Mouse (Mus musculus) embryonic facial prominence, embryonic 13.5 days (tissue): Measurements from ENCODE around the gene Gins2. TPM values are rescaled to one million over a fixed set of nuclear protein-coding genes. Genes with fewer than 3 reads are reported as not detected.

Source experiments
- ATAC-seq: fragments of 200-750 bp; cut with Nextera tagmentation; 2 replicates; pipeline ENCODE4 v1.8.0; 2017; ENCODE audit warnings: low read depth; ENCODE audit not compliant: insufficient number of reproducible peaks, insufficient read depth, low FRiP score, low TSS enrichment
- H3K27ac ChIP-seq: fragments of 300-500 bp; sonication (generic); 2 replicates; pipeline ENCODE4 v1.5.1; 2015; ENCODE audit warnings: moderate library complexity, mild to moderate bottlenecking, inconsistent platforms
- H3K27me3 ChIP-seq: fragments of 300-500 bp; sonication (generic); 2 replicates; pipeline ENCODE4 v1.6.1; 2015; ENCODE audit warnings: mild to moderate bottlenecking, inconsistent platforms
- H3K36me3 ChIP-seq: fragments of 300-500 bp; sonication (generic); 2 replicates; pipeline ENCODE4 v1.6.1; 2015; ENCODE audit warnings: mild to moderate bottlenecking, inconsistent platforms
- H3K4me1 ChIP-seq: fragments of 300-500 bp; sonication (generic); 2 replicates; pipeline ENCODE4 v1.6.1; 2015; ENCODE audit warnings: inconsistent platforms
- H3K4me2 ChIP-seq: fragments of 300-500 bp; sonication (generic); 2 replicates; pipeline ENCODE4 v1.6.1; 2015; ENCODE audit warnings: moderate library complexity, mild to moderate bottlenecking, inconsistent platforms
- H3K4me3 ChIP-seq: fragments of 300-500 bp; sonication (generic); 2 replicates; pipeline ENCODE4 v1.5.1; 2015; ENCODE audit warnings: mild to moderate bottlenecking, inconsistent platforms
- H3K9ac ChIP-seq: fragments of 300-500 bp; sonication (generic); 2 replicates; pipeline ENCODE4 v1.6.1; 2015; ENCODE audit warnings: mild to moderate bottlenecking, inconsistent platforms
- H3K9me3 ChIP-seq: fragments of 300-500 bp; sonication (generic); 2 replicates; pipeline ENCODE4 v1.6.1; 2016; ENCODE audit warnings: inconsistent platforms
- WGBS: fragments of 180-500 bp; shearing (Covaris S2); methylation state at CpG from one replicate; pipeline ENCODE4 v1.1.7; 2015; ENCODE audit warnings: mixed read lengths; 5-methylcytosine and 5-hydroxymethylcytosine counted together
- polyA plus RNA-seq: library from polyadenylated mRNA; unstranded; fragments of >200 nt; fragmentation: Nextera tagmentation; extraction: Ambion mirVana; gene quantifications from 2 replicates; pipeline ENCODE4 v1.2.1, GENCODE M21; 2015

The Gins2 gene
- polyA plus RNA-seq, 1 experiment from 2014 or later: 111 TPM

- Histone ChIP-seq H3K9me3 (no peaks in the 10 kb centered on the region), H3K27me3 (no peaks in the 10 kb centered on the region), H3K4me2 (peak overlapping the region; percentile 50), H3K27ac (0 out of 2 replicates have a peak overlapping the region, but pooled peaks have one; percentile 28), H3K4me1 (peaks cover 19% of the 10 kb centered on the region), H3K4me3 (peak overlapping the region; percentile 14; the same call in 1 of the 2 replicates), H3K36me3 (no peaks in the 10 kb centered on the region), H3K9ac (peak overlapping the region; percentile 40)
- ATAC-seq: 0 out of 2 replicates have a peak, but pooled peaks have one; percentile 35
- 19% methylated on average over 24 of the region's 24 CpGs for WGBS
These were observed 9.5 kb upstream of the Gins2 start for GRCm38 (mm10) chr8:120598579-120598978.

DNA sequence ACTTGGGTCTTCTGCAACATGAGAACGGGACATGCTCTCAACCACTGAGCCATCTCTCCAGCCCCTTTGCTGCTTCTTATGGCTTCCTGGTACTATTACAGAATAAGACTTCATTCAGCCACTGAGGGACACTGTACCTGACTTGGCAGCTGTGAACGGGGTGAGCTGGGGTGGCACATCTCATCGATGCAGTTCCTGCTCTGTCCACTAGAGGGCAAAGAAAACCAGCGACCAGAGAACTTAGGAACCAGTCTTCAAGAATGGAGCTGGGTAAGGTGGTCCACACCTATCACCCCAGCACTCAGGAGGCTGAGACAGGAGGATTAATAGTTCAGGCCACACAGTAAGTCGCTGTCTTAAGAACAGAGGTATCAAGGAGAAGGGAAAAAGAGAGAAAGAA is 6.9 kb upstream of the Gins2 start:
- Histone ChIP-seq H3K4me2 (no peak overlapping the region), H3K36me3 (no peaks in the 10 kb centered on the region), H3K4me3 (no peak overlapping the region), H3K27me3 (no peaks in the 10 kb centered on the region), H3K9me3 (no peaks in the 10 kb centered on the region), H3K27ac (no peak overlapping the region), H3K9ac (no peak overlapping the region), H3K4me1 (peaks cover 9% of the 10 kb centered on the region)
- WGBS: 16% methylated on average over 5 of the region's 5 CpGs
- no peak for ATAC-seq

DNA sequence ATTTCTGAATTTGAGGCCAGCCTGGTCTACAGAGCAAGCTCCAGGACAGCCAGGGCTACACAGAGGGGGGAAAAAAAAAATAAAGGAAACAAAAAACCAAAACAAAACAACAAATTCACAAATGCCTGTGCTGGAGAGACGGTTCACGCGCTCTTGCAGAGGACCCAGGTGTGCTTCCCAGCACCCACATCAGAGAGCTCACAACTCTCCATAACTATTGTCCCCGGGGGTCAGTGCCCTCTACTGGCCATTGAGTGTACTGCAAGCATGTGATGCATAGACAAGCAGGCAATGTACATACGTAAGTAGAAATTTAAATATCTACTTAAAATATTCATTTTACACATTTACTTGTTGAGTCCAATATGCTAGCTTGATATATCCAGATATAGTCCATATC is 5.5 kb upstream of the Gins2 start:
- H3K27ac ChIP-seq: no peak overlapping the region
- H3K4me3 ChIP-seq: no peak overlapping the region
- no peak overlapping the region for H3K9ac ChIP-seq
- ATAC-seq: no peak
- H3K27me3 ChIP-seq: no peaks in the 10 kb centered on the region
- no peaks in the 10 kb centered on the region for H3K9me3 ChIP-seq
- WGBS: 90% methylated on average over 5 of the region's 5 CpGs
- peaks cover 16% of the 10 kb centered on the region for H3K4me1 ChIP-seq
- no peak overlapping the region for H3K4me2 ChIP-seq
- H3K36me3 ChIP-seq: no peaks in the 10 kb centered on the region

DNA sequence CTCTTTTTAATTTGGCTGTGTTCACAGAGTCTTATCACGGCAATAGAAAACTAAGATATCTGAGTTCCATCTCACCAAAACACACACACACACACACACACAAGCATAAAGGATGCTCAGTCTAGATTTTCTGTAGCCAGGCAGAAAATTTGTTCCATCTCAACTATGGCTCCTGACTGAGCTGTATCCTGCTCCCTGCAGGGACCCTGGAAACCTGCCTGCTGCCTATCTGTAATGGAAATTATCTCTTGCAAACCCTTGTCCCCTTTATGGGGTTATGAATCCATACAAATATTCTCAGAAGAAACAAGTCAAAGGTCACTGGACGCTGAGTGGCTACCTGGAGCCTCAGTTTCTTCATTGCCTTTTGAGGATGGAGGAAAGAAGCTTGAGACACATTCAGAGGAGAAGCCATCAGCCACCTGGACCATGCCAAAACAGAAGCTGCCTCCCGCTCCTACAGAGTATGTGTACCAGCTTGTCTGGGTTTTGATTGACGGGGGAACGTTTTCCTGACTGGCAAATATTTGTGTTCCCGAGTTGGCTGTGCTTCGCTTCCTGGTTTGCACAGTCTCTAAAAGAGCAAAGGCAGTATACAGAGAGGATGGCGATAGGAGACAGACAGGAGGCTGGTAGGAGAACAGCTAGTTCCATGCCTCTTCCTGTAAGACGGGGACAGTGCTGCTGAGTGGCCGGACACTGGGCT is 2.6 kb upstream of the Gins2 start:
- Histone ChIP-seq H3K4me1 (peaks cover 16% of the 10 kb centered on the region), H3K36me3 (0 out of 2 replicates have a peak, but pooled peaks cover 5% of the 10 kb centered on the region), H3K27me3 (no peaks in the 10 kb centered on the region), H3K27ac (peak overlapping the region; percentile 33; the same call in 1 of the 2 replicates), H3K4me2 (no peak overlapping the region), H3K9ac (0 out of 2 replicates have a peak overlapping the region, but pooled peaks have one; percentile 21), H3K4me3 (no peak overlapping the region), H3K9me3 (no peaks in the 10 kb centered on the region)
- 63% methylated on average over 10 of the region's 10 CpGs for WGBS
- ATAC-seq: no peak

DNA sequence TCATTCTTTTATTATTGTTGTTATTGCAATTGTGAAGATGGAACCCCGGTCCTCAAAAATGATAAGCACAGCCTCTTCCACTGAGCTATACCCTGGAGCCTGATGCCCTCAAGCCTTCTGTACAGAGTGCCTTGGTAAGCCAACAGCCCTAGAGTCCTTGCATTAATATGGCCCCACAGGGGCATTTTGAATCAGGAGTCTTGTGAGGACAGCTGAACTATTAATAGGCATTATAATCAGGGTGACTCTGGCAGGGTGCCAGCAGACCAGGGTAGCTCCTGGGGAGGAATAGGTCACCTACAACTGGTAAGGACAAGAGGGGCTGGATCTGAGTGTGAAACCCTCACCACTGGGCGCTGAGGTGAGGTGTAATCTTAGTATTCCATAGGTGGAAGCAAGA is 817 bp upstream of the Gins2 start:
- Histone ChIP-seq H3K36me3 (peaks cover 17% of the 10 kb centered on the region), H3K4me3 (peak overlapping the region; percentile 78), H3K27me3 (no peaks in the 10 kb centered on the region), H3K4me2 (peak overlapping the region; percentile 66), H3K9ac (peak overlapping the region; percentile 65), H3K9me3 (no peaks in the 10 kb centered on the region), H3K4me1 (peaks cover 16% of the 10 kb centered on the region), H3K27ac (peak overlapping the region; percentile 48; the same call in 1 of the 2 replicates)
- 58% methylated on average over 2 of the region's 2 CpGs for WGBS
- no peak for ATAC-seq

DNA sequence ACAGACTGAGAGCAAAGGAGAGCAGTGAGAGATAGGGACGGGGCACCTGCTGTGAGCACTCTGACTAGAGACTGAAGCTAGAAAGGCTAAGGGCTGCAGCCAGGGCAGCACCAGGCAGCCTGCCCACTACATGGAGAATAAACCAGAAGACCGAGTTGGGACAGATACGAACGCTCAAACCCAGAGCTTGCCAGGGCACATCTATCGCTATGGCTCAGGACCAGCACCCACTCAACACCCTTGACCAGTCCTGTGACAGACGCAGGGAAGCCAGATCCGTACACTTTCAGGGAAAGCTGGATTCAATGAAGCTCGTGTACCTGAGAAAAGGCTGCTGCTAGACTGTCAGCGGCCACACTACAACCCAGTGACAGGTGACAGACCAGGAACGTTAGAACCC is 3.6 kb downstream of the Gins2 start:
- Histone ChIP-seq H3K4me2 (no peak overlapping the region), H3K27ac (no peak overlapping the region), H3K27me3 (no peaks in the 10 kb centered on the region), H3K4me1 (peaks cover 16% of the 10 kb centered on the region), H3K9ac (no peak overlapping the region), H3K9me3 (no peaks in the 10 kb centered on the region), H3K4me3 (no peak overlapping the region), H3K36me3 (peaks cover 54% of the 10 kb centered on the region)
- no peak for ATAC-seq
- WGBS: 90% methylated on average over 10 of the region's 10 CpGs

GRCm38 (mm10) chr8:120581811-120582210 is 7.3 kb downstream of the Gins2 start:
- ATAC-seq: no peak
- H3K9ac ChIP-seq: no peak overlapping the region
- 88% methylated on average over 8 of the region's 8 CpGs for WGBS
- H3K27me3 ChIP-seq: no peaks in the 10 kb centered on the region
- H3K9me3 ChIP-seq: no peaks in the 10 kb centered on the region
- peaks cover 83% of the 10 kb centered on the region for H3K36me3 ChIP-seq
- no peaks in the 10 kb centered on the region for H3K4me1 ChIP-seq
- no peak overlapping the region for H3K27ac ChIP-seq
- H3K4me2 ChIP-seq: no peak overlapping the region
- H3K4me3 ChIP-seq: no peak overlapping the region

GRCm38 (mm10) chr8:120581329-120581728 is 7.8 kb downstream of the Gins2 start:
- peaks cover 88% of the 10 kb centered on the region for H3K36me3 ChIP-seq
- no peaks in the 10 kb centered on the region for H3K9me3 ChIP-seq
- WGBS: 91% methylated on average over 12 of the region's 12 CpGs
- no peak overlapping the region for H3K4me2 ChIP-seq
- no peak for ATAC-seq
- H3K27me3 ChIP-seq: no peaks in the 10 kb centered on the region
- H3K9ac ChIP-seq: no peak overlapping the region
- no peak overlapping the region for H3K27ac ChIP-seq
- no peak overlapping the region for H3K4me3 ChIP-seq
- H3K4me1 ChIP-seq: peaks cover 2% of the 10 kb centered on the region; the same call in 1 of the 2 replicates

DNA sequence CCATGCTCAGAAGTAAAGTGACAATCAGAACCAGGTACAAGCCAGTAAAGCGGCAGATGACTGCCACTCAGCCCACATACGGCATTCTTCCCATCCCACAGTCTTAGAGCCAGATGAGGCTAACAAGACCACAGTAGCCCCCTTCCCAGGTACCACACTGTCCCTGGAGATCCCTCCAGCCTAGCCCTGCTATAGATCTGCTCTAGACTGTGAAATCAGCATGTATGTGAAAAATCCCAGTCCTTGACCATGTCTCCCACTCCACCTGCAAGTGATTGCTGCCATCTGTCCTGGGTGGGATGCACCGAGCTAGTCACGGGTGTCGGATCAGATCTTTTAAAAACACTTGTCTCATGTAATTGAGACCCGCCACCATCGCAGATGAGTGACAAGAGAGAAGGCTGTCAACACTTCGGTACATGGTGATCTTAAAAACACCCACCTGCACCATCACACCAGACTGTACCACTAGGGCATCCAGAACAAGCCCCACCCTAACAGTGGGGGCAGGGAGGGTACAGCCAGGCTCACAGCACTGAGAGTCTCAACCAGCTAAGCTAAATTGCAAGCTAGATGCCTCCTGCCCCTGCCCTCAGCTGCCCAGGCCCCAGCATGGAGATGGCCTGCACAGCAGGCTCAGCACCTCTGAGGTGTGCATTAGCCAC is 8.6 kb downstream of the Gins2 start:
- Histone ChIP-seq H3K27ac (no peak overlapping the region), H3K36me3 (peaks cover 91% of the 10 kb centered on the region), H3K27me3 (no peaks in the 10 kb centered on the region), H3K4me1 (peaks cover 11% of the 10 kb centered on the region), H3K9ac (no peak overlapping the region), H3K4me3 (no peak overlapping the region), H3K4me2 (no peak overlapping the region), H3K9me3 (no peaks in the 10 kb centered on the region)
- no peak for ATAC-seq
- WGBS: 72% methylated on average over 8 of the region's 8 CpGs

- WGBS: 84% methylated on average over 17 of the region's 17 CpGs
- Histone ChIP-seq H3K9me3 (no peaks in the 10 kb centered on the region), H3K27ac (no peak overlapping the region), H3K4me1 (peaks cover 25% of the 10 kb centered on the region), H3K36me3 (peaks cover 97% of the 10 kb centered on the region), H3K4me3 (no peak overlapping the region), H3K4me2 (no peak overlapping the region), H3K27me3 (no peaks in the 10 kb centered on the region), H3K9ac (no peak overlapping the region)
- no peak for ATAC-seq
These were observed 11.3 kb downstream of the Gins2 start for GRCm38 (mm10) chr8:120577821-120578220.

- Histone ChIP-seq H3K4me2 (no peak overlapping the region), H3K9me3 (no peaks in the 10 kb centered on the region), H3K9ac (peak overlapping the region; percentile 32; the same call in 1 of the 2 replicates), H3K27ac (no peak overlapping the region), H3K4me1 (peaks cover 25% of the 10 kb centered on the region), H3K4me3 (no peak overlapping the region), H3K27me3 (no peaks in the 10 kb centered on the region), H3K36me3 (peaks cover 98% of the 10 kb centered on the region)
- ATAC-seq: no peak
- 46% methylated on average over 9 of the region's 9 CpGs for WGBS
These were observed 13.3 kb downstream of the Gins2 start for GRCm38 (mm10) chr8:120575801-120576200.

- no peaks in the 10 kb centered on the region for H3K27me3 ChIP-seq
- no peak overlapping the region for H3K4me3 ChIP-seq
- WGBS: 72% methylated on average over 19 of the region's 19 CpGs
- no peaks in the 10 kb centered on the region for H3K9me3 ChIP-seq
- peaks cover 94% of the 10 kb centered on the region for H3K36me3 ChIP-seq
- no peak for ATAC-seq
- no peak overlapping the region for H3K4me2 ChIP-seq
- H3K27ac ChIP-seq: no peak overlapping the region
- no peak overlapping the region for H3K9ac ChIP-seq
- peaks cover 25% of the 10 kb centered on the region for H3K4me1 ChIP-seq
These were observed 14.2 kb downstream of the Gins2 start for GRCm38 (mm10) chr8:120574941-120575340.
